Mouse (Mus musculus) ES-Bruce4 (cell line): ENCODE results near the gene Nudt8. TPM values are rescaled to one million over a fixed set of nuclear protein-coding genes. Genes with fewer than 3 reads are reported as not detected.
"Not testable (repeated sequence)": the region's sequence is repeated elsewhere in the genome, so short reads cannot be mapped to it uniquely, and the experiment has no call there.

Experiments used
- H3K27ac ChIP-seq: 2 replicates; pipeline ENCODE4 v1.5.1; 2012; ENCODE audit warnings: low read length, inconsistent platforms; ENCODE audit not compliant: insufficient read depth
- H3K27me3 ChIP-seq: 2 replicates; pipeline ENCODE4 v1.6.1; 2012; ENCODE audit warnings: mild to moderate bottlenecking, low read length, inconsistent platforms; ENCODE audit not compliant: control insufficient read depth, poor library complexity, insufficient read depth, severe bottlenecking
- H3K36me3 ChIP-seq: 2 replicates; pipeline ENCODE4 v1.6.1; 2012; ENCODE audit warnings: inconsistent platforms, mild to moderate bottlenecking, low read length, moderate library complexity; ENCODE audit not compliant: control insufficient read depth, poor library complexity, insufficient read depth, severe bottlenecking
- H3K4me1 ChIP-seq: one replicate; pipeline ENCODE4 v1.8.1; 2011; ENCODE audit warnings: low read length; ENCODE audit not compliant: control insufficient read depth, insufficient read depth
- H3K4me3 ChIP-seq: 2 replicates; pipeline ENCODE4 v1.5.1; 2011; ENCODE audit warnings: low read depth, mild to moderate bottlenecking, low read length
- H3K9ac ChIP-seq: 2 replicates; pipeline ENCODE4 v1.6.1; 2012; ENCODE audit warnings: low read depth, mild to moderate bottlenecking, inconsistent platforms; ENCODE audit not compliant: poor library complexity, severe bottlenecking
- H3K9me3 ChIP-seq: replicated peaks from 2 replicates; pipeline ENCODE4 v1.6.1; 2012; ENCODE audit warnings: mild to moderate bottlenecking, low read length, inconsistent platforms; ENCODE audit not compliant: control insufficient read depth, poor library complexity, insufficient read depth, severe bottlenecking
- CTCF ChIP-seq: IDR thresholded peaks from one replicate; pipeline ENCODE4 v1.8.1; 2011; ENCODE audit warnings: low read depth, low read length
- EP300 ChIP-seq: IDR thresholded peaks from 2 replicates; pipeline ENCODE4 v1.6.1; 2011; ENCODE audit warnings: low read depth, low read length; ENCODE audit not compliant: insufficient read depth
- POLR2A ChIP-seq: IDR thresholded peaks from one replicate; pipeline ENCODE4 v1.8.1; 2011; ENCODE audit warnings: low read length; ENCODE audit not compliant: insufficient read depth
- polyA plus RNA-seq: library from polyadenylated mRNA; stranded (reverse); fragments of >200 nt; gene quantifications from 2 replicates; pipeline ENCODE4 v1.2.4, GENCODE M21; 2011; ENCODE audit warnings: low read depth; ENCODE audit not compliant: missing spikeins, insufficient read depth, insufficient read length

The Nudt8 gene
- polyA plus RNA-seq, 1 experiment, result 17.3 TPM

DNA sequence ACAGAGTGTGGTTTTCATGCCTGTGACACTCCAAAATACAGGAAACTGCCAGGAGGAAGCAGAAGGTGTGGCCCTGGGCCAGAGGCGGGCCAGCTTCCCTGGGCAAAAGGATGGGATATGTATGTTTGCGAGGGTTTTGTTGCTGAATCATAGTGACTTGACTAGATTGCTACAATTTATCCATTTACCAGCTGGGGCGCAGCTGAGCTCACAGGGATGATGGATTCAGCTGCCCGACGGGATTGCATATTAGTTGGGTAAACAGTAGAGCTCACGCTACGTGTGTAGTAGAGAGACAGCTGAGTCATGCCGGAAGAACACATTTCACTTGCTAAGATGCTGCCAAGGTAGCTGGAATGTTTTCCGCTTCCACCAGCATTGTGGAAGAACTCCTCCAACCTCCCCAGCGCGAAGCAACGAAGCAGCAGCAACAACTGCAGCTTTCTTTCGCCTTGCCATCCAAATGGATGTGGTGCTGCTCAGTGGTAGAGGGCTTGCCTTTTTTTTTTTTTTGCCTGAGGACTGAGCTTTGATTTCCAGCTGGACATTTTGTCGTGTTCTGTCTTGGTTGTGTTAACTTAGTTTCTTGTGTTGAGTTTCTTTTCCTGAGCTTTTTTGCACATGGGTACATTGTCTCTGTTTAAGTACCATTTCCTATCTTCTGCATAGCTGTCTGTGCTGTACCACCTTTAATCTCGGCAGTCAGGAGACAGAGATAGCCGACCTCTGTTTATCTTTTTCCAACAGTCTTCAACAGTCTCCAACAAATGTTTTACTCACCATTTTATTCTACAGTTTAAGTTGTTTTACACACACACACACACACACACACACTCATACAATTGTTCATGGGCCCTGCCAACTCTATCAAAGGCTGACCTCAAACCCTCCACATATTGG lies 45.8 kb downstream of the Nudt8 start, which contains the start of gene Gstp2:
Gene Gstp2 (minus strand): TSS at position 58 of the 900 bp plus-strand sequence.
- Histone ChIP-seq H3K27ac (peak within 1 kb of the TSS; percentile 65), H3K9ac (no peak within 1 kb of the TSS), H3K36me3 (no peaks in the 10 kb centered on the region), H3K27me3 (no peaks in the 10 kb centered on the region), H3K4me3 (no peak within 1 kb of the TSS), H3K4me1 (no peaks in the 10 kb centered on the region), H3K9me3 (peaks cover 15% of the 10 kb centered on the region)
- TF ChIP-seq CTCF, result peak; percentile 10
- TF ChIP-seq POLR2A, result no peak
- peak; percentile 86 for TF ChIP-seq EP300

DNA sequence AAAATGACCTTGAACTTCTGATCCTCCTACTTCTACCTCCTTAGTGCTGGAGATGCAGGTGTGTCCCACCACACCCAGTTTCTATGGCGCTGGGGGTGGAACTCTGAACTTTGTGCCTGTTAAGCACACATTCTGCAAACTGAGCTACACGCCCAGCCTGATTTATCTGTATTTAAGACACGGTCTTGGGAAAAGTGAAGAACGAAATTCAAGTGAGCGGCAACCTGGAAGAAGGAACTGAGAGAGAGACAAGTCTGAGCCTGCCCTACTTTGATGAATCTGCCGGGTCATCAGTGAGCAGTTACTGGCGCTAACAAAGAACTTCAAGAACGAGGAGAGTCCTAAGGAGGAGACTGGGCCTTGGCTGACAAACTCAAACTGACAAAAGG lies 46.5 kb downstream of the Nudt8 start:
- TF ChIP-seq EP300 (peak; percentile 88), POLR2A (no peak)
- H3K9ac ChIP-seq, result no peak overlapping the region
- H3K9me3 ChIP-seq, result peaks cover 15% of the 10 kb centered on the region
- no peaks in the 10 kb centered on the region for H3K36me3 ChIP-seq
- peak overlapping the region; percentile 65 for H3K27ac ChIP-seq
- H3K27me3 ChIP-seq, result no peaks in the 10 kb centered on the region
- no peak overlapping the region for H3K4me3 ChIP-seq
- no peaks in the 10 kb centered on the region for H3K4me1 ChIP-seq

DNA sequence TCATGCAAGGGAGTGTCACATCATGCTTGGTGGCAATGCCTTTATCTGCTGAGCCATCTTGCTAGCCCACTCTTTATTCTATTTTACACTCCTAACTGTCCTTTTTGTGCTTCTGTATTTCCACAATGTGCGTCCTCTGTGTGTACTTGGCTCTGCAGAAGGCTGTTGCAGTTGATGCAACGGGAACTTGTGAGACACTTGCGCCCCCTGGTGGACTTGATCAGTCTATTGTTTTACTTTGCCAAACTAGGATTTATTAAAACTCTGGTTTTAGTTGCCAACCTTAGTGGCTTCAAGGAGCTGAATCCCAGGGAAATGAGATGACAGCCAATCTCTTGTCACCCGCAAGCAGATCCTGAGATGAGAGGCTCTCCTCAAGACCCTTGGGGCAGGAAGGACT lies 47.5 kb downstream of the Nudt8 start:
- Histone ChIP-seq H3K4me1 (no peaks in the 10 kb centered on the region), H3K27ac (no peak overlapping the region), H3K27me3 (no peaks in the 10 kb centered on the region), H3K9ac (no peak overlapping the region), H3K4me3 (no peak overlapping the region), H3K9me3 (peaks cover 15% of the 10 kb centered on the region), H3K36me3 (no peaks in the 10 kb centered on the region)
- TF ChIP-seq CTCF (peak; percentile 82), POLR2A (no peak), EP300 (no peak)

DNA sequence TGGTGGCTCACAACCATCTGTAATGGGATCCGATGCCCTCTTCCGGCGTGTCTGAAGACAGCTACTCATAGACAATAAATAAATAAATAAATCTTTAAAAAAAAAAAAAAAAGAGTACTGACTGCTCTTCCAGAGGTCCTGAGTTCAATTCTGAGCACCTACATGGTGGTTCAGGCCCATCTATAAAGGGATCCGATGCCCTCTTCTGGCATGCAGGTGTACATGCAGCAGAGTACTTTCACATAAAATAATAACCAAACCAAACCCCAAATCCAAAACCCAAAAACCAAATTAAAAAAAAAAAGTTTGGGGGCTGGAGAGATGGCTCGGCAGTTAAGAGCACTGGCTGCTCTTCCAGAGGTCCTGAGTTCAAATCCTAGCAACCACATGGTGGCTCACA lies 48.7 kb downstream of the Nudt8 start:
- H3K4me1 ChIP-seq, H3K4me3 ChIP-seq, H3K27ac ChIP-seq, H3K36me3 ChIP-seq, H3K9ac ChIP-seq, H3K27me3 ChIP-seq: not testable (repeated sequence)
- peaks cover 13% of the 10 kb centered on the region for H3K9me3 ChIP-seq

DNA sequence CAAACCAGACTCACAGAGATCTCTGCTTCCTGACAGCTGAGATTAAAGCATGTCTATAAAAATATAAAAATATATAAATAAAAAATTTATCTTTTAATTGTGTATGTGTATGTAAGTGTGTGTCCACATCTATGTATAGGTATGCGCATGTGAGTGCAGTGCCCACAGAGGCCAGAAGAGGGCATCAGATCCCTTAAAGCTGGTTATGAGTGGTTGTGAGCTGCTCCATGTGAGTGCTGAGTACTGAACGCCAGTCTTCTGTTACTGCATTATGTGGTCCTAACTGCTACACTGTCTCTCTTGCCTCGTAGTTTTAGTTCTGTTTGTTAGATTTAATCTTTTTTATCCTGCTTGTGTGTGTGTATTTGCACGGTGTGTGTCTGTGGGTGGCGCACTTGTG lies 50.6 kb downstream of the Nudt8 start:
- Histone ChIP-seq H3K9ac (no peak overlapping the region), H3K27ac (no peak overlapping the region), H3K4me3 (no peak overlapping the region), H3K4me1 (no peaks in the 10 kb centered on the region), H3K36me3 (no peaks in the 10 kb centered on the region), H3K27me3 (no peaks in the 10 kb centered on the region), H3K9me3 (no peaks in the 10 kb centered on the region)
- no peak for TF ChIP-seq POLR2A
- TF ChIP-seq CTCF, result peak; percentile 21

Other genes starting within 250 kb of the Nudt8 start
- gene Kmt5b, start 233.2 kb upstream of the Nudt8 start, polyA plus RNA-seq, result 34.6 and 39.4 TPM in 2 replicates
- gene Chka, start 148.8 kb upstream of the Nudt8 start, polyA plus RNA-seq, result 142 and 148 TPM in 2 replicates
- gene Tcirg1, start 93.4 kb upstream of the Nudt8 start, polyA plus RNA-seq, result 25.2 and 30.0 TPM in 2 replicates
- 91.7 and 112 TPM in 2 replicates for gene Ndufs8, start 87.8 kb upstream of the Nudt8 start, polyA plus RNA-seq
- 0.66 and 0.96 TPM in 2 replicates for gene Aldh3b1, start 70.8 kb upstream of the Nudt8 start, polyA plus RNA-seq
- 12.1 and 13.5 TPM in 2 replicates for gene Unc93b1, start 65.4 kb upstream of the Nudt8 start, polyA plus RNA-seq
- not detected in 2 replicates for gene Aldh3b3, start 41.9 kb upstream of the Nudt8 start, polyA plus RNA-seq
- gene Aldh3b2, start 28.3 kb upstream of the Nudt8 start, polyA plus RNA-seq, result 1.3 and 1.4 TPM in 2 replicates
- 4.8 and 7.8 TPM in 2 replicates for gene Acy3, start 14.0 kb upstream of the Nudt8 start, polyA plus RNA-seq
- gene Tbx10, start 7.8 kb upstream of the Nudt8 start, polyA plus RNA-seq, result not detected in 2 replicates
- gene Gm49405, start within 50 bp of the Nudt8 start, polyA plus RNA-seq, result 2.4 and 3.0 TPM in 2 replicates
- 2.9 and 3.6 TPM in 2 replicates for gene Doc2g, start 2.7 kb downstream of the Nudt8 start, polyA plus RNA-seq
- 77.9 and 89.6 TPM in 2 replicates for gene Ndufv1, start 12.2 kb downstream of the Nudt8 start, polyA plus RNA-seq
- 119 and 155 TPM in 2 replicates for gene Gstp1, start 37.4 kb downstream of the Nudt8 start, polyA plus RNA-seq
- gene Gstp2, start 45.4 kb downstream of the Nudt8 start, polyA plus RNA-seq, result 29.3 and 32.1 TPM in 2 replicates
- gene Gstp3, start 59.0 kb downstream of the Nudt8 start, polyA plus RNA-seq, result 0.91 and 2.3 TPM in 2 replicates
- not detected in 2 replicates for gene Cabp2, start 81.0 kb downstream of the Nudt8 start, polyA plus RNA-seq
- gene Cdk2ap2, start 96.6 kb downstream of the Nudt8 start, polyA plus RNA-seq, result 26.9 and 32.5 TPM in 2 replicates
- 9.8 and 11.2 TPM in 2 replicates for gene Pitpnm1, start 99.4 kb downstream of the Nudt8 start, polyA plus RNA-seq
- 43.8 and 51.3 TPM in 2 replicates for gene Aip, start 125.3 kb downstream of the Nudt8 start, polyA plus RNA-seq
- gene Gpr152, start 139.2 kb downstream of the Nudt8 start, polyA plus RNA-seq, result not detected in 2 replicates
- gene Cabp4, start 143.5 kb downstream of the Nudt8 start, polyA plus RNA-seq, result not detected in 2 replicates
- 82.4 and 88.1 TPM in 2 replicates for gene Coro1b, start 148.0 kb downstream of the Nudt8 start, polyA plus RNA-seq
- gene Ptprcap, start 153.0 kb downstream of the Nudt8 start, polyA plus RNA-seq, result not detected in 2 replicates
- gene Rps6kb2, start 162.8 kb downstream of the Nudt8 start, polyA plus RNA-seq, result 17.1 and 27.3 TPM in 2 replicates
- gene Carns1, start 174.9 kb downstream of the Nudt8 start, polyA plus RNA-seq, result 1.7 and 2.1 TPM in 2 replicates
- gene Tbc1d10c, start 190.7 kb downstream of the Nudt8 start, polyA plus RNA-seq, result 1.2 TPM in 2 replicates
- gene Ppp1ca, start 191.5 kb downstream of the Nudt8 start, polyA plus RNA-seq, result 295 and 298 TPM in 2 replicates
- gene Rad9a, start 201.1 kb downstream of the Nudt8 start, polyA plus RNA-seq, result 42.3 and 48.2 TPM in 2 replicates
- 1.5 and 1.8 TPM in 2 replicates for gene Clcf1, start 213.7 kb downstream of the Nudt8 start, polyA plus RNA-seq
- not detected in 2 replicates for gene AC109138.7, start 213.8 kb downstream of the Nudt8 start, polyA plus RNA-seq
- 21.9 and 26.7 TPM in 2 replicates for gene Pold4, start 231.3 kb downstream of the Nudt8 start, polyA plus RNA-seq